Mouse (Mus musculus) left cerebral cortex, postnatal 36 days (tissue): Measurements from ENCODE around the gene Moxd1. TPM values are rescaled to one million over a fixed set of nuclear protein-coding genes. Genes with fewer than 3 reads are reported as not detected.
A peak's percentile ranks its signal among the peaks of the same experiment; 100 is the strongest.
"Not testable (repeated sequence)": the region's sequence is repeated elsewhere in the genome, so short reads cannot be mapped to it uniquely, and the experiment has no call there.

ENCODE experiments used
- DNase-seq, 2 experiments: peaks; one replicate each; pipeline ENCODE4 v3.0.0; 2021 to 2022; ENCODE audit warnings: low spot score in 2 of 2, mixed read lengths in 1 of 2
- intact Hi-C: fragments of 180-260 bp; cut with DNase I; formaldehyde crosslinking; loops from one replicate; pipeline ENCODE4 v1.15.1; 2025
- total RNA-seq, 2 experiments: library from RNA; stranded (reverse); gene quantifications; 2 replicates each; pipeline ENCODE4 v1.2.3; 2021

Moxd1 gene
- total RNA-seq, 2 experiments from 2014 or later = 6.2 to 7.0 TPM

DNA sequence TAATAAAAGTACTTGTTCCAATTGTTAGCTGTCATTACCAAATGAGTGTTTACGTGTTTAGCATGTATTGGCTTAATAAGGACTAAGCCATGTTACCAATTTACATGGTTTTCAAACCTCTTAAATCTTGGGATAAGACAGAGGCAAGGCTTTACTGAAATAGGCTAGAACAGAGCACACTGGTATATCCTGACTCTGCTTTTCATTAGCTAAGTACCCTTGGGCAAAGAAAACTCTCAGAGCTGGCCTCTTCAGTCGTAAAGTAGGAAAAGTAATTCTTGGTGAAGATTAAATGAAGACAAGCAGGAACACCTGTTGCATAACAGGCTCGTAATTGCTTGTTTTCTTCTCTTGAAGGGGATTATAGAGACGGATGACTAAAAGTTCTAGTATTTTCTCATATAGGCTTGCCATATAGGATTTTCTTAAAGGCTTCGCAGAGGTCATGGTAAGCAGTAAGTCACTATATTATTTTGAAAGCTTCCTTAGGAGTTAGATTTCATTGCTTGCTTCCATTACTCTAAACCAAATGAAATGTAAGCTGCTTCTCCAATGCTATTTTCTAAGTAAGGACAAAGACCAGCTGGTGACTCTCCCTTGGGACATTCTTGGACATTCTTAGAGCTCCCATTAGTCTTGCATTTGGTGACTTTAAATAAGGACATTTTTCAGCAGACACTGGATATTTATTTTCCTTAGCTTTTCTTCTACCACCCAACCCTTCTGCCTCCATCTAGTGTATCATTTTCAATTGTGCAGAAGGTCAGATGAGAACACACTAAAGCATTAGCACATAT lies 36.7 kb downstream of the Moxd1 start:
- intact Hi-C loops = no loop called here
- no peak for DNase-seq

DNA sequence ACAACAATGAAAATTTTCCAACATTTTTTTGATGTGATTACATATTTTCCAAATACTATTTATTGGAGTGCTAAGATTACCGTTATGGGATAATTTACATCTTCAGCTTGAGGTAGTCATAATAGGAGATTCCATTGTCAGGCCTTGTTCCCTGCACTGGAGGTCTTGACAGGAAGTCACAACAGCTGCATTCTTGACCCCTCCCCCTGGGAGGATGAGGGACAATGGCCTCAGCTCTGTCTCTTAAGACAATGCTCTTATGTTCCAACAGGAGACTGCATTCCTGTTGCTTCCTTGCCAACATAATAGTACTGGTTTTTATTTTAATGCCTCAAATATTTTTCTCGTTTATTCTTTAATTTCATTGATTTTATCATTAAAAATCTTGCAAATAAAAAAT lies 44.2 kb downstream of the Moxd1 start:
- intact Hi-C loops = no loop called here
- DNase-seq = no peak

DNA sequence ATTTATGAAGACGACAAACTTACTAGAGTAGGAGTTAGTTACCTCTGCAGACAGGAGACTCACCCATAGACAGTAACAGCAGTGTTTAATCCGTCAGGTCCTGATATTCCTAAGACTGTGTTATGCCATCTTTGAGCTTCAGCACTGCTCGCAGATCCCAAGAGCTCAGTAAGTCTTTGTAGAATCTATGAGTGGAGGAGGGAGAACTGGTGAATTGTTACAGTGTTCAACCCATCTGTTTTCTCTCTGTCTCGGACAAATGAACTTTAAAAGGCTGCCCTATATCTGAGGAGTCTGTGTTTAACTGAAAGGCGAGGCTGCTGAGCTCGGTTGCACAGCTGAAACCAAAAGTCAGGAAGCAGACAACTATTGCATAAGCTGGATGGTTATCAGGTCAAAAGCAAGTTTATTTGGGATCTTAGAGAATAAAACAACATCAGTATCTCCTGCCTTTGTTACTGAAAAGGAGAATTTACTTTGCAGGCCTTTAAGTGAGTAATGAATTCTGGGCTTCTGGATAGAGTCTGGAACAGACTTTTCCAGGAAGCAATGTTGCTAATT lies 47.8 kb downstream of the Moxd1 start:
- intact Hi-C loops = no loop called here
- no peak for DNase-seq

DNA sequence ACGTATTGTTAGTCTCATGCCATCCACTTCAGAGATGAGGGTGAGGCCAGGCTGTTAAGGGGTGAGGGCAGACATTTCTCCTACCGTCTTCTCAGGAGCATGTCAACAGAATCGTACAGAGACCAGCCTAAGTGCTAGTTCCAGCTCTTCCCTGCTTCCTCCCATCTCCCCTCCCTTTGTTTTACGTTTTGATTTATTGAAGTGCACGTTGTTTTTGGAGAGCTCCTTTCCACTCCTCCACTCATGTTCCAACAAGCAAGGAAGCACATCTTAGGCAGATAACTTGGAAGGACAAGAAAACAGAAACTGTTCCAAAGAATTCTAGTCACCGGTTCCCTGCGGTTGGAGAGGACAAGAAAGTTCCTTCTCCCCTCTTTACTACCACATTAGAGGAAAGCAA lies 52.9 kb downstream of the Moxd1 start:
- no peak for DNase-seq
- intact Hi-C loops = no loop called here

DNA sequence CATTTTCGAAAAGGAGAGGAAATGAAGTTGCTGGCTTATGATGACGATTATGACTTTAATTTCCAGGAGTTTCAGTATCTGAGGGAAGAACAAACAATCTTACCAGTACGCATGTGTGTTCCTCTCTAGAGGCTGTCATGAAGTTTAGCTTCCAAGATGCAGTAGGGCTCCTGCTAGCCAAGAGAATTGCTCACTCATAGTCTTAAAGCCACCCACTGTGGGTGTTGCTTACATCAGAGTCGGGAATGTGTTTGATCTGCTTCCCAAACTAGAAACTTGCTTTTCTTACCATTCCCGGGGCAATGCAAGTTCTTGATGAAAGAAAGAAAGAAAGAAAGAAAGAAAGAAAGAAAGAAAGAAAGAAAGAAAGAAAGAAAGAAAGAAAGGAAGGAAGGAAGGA lies 59.3 kb downstream of the Moxd1 start:
- DNase-seq = no peak
- intact Hi-C loops = no loop called here

DNA sequence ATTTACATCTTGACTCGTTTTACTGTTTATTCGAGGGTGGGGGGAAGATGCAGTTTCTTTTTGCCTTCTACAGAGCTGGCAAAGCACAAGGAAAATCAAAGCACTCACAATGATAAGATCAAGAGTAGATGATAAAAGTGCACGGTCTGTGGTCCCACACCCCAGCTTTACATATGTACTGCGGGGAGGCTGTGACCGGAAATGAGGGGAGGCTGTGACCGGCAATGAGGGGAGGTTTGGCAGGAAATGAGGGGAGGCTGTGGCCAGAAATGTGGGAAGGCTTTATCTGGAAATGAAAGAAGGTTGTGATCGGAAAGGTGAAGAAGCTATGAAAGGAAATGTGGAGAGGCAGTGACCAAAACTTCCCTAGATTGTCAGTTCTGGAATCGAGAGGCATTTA lies 68.3 kb downstream of the Moxd1 start:
- intact Hi-C loops = no loop called here

DNA sequence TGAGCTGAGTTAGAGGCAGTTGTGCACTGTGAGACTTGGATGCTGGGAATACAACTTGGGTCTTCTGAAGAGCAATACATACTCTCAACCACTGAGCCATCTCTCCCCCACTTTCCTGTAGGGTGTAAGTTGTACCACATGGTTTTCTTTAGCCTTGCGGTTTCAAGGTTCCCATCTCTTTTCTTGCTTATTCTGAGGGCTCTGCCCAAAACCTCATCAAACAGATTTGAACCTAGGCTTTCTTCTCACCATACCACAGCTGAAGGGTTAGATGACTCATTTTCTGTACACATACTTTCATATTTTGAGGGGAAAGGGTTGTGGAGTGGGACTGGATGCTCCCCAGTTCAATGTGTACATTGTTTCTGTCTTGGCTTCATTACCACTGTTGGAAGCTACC lies 69.4 kb downstream of the Moxd1 start:
- no peak for DNase-seq
- intact Hi-C loops = no loop called here

More for the DNA sequence above, 68.3 kb downstream of the Moxd1 start:
- DNase-seq = no peak

DNA sequence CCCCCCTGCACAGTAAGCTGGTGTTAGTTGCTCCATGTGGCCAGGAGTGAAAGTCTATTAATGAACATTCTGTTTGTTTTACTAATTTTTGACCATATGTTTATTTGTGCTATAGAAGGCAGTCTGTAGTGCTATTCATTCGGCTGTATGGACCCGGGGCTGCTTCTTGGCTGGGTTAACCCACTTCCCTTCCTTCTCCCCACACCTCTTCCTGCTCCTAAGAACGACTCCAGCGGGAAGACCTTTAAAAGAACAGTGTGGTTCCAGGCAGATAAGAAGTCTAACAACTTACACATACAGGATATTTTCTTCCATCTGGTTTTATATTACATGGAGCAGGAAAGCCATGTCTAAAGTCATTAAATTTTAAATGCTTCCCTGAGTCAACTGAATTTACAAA lies 73.3 kb downstream of the Moxd1 start:
- no peak for DNase-seq

DNA sequence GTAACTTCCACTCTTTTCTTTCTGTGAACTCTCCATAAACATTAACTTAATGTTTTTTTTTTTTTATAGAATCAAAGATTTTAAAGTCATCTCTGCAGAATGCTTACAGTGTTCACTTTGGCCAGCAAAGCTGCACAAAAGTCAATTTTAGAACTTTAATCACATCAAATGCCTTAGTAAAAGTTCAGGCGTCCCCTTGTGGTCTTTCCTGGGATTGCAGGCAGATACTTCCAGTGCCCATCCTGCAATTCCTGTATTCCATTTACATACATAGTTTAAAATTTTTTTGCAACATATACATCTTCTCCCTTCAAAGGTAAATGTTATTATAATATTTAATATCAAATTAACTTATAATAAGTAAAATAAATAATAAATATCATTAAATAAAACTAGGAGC lies 74.5 kb downstream of the Moxd1 start:
- intact Hi-C loops = loop anchor here (1.0 to 5.0 kb wide), 2 partner anchors 107 to 125 kb away; no protein-coding TSS in a partner anchor

More for the DNA sequence above, 73.3 kb downstream of the Moxd1 start:
- intact Hi-C loops = loop anchor here (5.0 kb wide), 1 partner anchor 124 kb away; no protein-coding TSS in a partner anchor

DNA sequence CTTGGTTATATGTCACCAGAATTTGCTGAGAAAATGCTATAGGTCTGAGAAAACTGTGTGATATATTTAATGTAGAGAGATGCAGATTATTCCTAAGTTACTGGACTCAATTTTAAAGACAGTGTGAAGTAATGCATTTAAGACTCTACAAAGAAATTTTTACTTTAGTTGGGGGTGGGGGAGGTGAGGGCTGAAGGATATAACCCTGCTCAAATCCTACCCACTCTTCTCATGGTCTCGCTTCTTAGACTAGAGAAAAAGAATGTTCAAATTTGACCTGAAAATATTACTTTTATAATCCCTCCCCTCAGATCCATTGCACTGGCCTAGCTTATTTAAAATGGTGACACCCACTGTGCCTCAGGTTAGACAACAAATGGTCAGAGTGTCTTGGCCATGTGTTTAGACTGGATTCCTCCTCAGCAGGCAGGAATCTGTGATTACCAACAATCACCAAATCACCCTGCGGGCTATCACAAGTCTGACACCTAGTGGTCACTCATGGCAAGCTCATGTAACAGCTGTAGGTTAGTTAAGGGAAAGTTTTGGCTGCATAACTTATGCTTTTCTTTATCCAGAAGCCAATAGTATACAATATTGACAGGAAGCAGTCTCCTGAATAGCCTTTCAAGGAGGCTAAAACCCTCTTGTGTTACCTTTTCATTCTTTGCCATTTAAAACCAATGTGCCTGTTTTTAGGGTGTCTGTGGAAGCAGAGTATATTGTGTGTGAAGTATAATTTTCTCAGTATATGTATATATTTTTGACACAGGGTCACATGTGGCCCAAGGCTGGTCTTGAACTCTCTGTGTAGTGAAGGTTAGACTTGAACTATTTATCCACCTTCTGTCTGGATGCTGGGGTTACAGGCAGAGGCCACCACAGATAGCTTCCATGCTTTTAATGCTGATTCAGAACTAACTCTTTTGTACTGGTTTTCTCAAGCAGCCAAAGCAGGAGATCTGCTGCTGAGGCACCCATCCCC lies 75.2 kb downstream of the Moxd1 start:
- peak; percentile 18 to 52 for DNase-seq
- intact Hi-C loops = loop anchor here (1.0 to 5.0 kb wide), 2 partner anchors 108 to 126 kb away; no protein-coding TSS in a partner anchor

More for the DNA sequence above, 74.5 kb downstream of the Moxd1 start:
- peak in 1 of 2 experiments; percentile 18 for DNase-seq

DNA sequence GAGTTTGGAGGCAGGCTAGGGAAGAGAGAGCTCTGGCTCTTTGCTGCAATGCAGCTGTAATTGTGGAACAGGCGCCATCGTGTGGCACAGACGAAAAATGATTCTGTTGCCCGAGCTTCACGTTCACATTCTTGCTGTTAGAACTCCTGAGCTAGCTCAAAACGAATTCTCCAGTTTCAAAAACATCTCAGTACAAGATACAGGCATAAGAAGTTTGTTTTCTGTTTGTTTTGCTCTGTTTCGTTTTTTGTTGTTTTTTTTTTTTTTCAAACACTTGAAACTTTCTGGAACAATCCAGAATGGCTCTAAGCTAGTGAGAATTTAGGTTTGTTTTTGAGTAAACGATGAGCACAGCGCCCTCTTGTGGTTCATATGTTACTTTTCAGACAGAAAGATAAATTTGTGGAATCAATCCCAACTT lies 88.9 kb downstream of the Moxd1 start:
- DNase-seq = peak; percentile 47 to 58
- intact Hi-C loops = loop anchor here (10.0 kb wide), 1 partner anchor 313 kb away; no protein-coding TSS in a partner anchor

DNA sequence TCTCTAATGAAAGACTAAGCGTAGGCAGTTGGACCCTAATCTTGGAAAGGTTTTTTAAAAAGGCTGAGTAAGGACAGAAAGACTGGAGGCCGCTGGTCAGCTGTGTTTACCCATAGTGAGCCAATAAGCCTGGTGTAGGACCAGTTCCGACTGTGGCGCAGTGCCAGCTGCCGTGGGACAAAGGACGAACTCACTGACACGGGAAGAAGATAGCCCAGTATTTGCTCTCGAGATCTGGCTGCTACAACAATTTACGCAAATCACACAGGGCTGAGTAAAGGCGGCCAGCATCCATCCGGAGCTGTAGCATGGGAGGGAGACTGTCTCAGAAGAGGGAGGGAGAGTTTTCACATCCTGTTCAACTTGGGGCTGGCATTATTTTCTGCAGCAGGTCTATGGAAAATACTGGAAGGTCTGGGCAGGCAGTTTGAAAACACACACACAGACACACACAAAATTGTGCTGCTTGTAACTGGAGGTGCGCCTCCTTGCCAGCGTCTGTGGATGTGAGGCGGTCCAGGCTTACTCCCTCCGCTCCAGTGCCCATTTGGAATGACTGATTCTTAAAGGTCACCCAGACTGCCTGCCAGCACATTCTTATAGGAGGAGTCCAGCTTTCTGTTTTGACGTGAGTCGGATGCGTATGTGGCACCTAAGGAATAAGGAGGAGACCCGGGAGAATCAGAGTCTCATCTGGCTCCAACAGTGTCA lies 94.0 kb downstream of the Moxd1 start:
- intact Hi-C loops = loop anchor here (10.0 kb wide), 1 partner anchor 308 kb away; no protein-coding TSS in a partner anchor

DNA sequence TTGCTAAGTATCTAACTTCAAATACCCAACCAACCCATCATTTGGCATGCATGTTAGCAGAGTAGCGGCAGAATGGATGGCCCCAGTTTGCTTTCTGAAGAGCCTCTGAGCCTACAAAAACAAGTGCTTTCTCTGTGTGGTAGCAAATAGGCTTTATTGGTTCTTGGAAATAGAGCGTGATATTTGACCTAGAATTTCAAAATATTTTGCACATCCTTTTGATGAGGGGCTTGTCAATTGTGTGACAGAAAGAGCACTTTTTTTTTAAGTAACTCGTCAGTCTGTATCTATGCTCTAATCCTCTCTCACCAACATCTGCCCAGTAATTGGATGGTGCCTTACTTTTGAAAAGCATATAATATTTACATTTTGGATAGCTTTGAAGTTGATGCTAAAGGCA lies 97.0 kb downstream of the Moxd1 start:
- intact Hi-C loops = no loop called here
- no peak for DNase-seq

More for the DNA sequence above, 94.0 kb downstream of the Moxd1 start:
- DNase-seq = peak; percentile 15 to 33

DNA sequence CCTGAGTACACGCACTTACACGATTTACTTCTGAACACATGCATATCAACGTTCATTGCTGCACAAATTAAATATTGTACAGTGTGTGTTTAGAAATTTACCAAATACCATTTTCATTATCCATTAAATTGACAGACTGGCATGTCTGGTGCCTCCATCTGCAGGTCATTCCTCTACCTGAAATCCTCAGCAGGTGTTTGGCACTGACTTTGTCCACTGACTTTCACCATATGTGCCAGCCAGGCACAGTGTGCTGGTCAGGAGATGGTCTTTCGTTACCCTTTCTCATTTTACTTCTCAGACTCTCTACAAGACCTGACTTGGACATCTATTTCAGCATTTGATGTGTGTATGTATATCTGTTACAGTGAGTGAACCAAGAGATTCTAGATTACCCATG lies 99.7 kb downstream of the Moxd1 start:
- intact Hi-C loops = no loop called here
- DNase-seq = no peak

DNA sequence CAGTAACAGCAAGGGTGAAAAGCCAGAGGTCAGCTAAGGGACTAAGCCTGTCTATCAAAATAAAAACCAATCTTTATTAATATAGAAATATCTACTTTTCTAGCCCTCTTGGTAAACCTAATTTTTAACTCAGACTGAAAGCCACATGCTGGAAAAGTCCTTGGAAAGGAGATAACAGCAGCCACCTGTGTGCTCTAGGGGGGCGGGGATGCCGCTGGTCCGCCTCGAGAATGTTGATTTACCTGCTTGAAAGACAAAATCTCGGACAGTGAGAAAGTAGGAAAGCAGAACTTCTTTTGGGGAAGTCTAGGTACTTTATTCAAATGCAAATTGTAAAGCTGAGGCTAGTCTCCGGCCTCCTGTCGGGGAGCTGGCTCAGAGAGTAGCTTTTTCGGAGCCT lies 103.9 kb downstream of the Moxd1 start:
- DNase-seq, intact Hi-C loops: not testable (repeated sequence)

DNA sequence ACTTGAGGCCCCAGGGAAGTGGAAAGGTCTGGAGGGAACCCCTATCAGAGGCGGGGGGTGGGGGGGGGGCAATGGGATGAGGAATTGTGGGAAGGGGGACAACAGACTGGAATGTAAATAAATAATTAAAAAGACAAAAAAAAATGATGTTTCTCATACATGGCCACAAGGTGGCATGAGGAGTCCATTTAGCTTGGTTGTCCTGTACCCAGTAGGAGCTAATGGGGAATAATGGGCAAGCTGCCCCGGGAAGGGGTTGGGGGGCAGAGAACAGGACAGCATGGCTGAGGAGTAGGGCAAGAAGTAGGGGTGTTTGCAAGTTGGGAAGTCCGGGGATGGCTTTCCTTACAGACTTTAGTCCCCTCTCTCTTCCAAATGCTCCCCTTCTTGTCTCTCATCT lies 109.5 kb downstream of the Moxd1 start:
- DNase-seq = no peak
- intact Hi-C loops = no loop called here

DNA sequence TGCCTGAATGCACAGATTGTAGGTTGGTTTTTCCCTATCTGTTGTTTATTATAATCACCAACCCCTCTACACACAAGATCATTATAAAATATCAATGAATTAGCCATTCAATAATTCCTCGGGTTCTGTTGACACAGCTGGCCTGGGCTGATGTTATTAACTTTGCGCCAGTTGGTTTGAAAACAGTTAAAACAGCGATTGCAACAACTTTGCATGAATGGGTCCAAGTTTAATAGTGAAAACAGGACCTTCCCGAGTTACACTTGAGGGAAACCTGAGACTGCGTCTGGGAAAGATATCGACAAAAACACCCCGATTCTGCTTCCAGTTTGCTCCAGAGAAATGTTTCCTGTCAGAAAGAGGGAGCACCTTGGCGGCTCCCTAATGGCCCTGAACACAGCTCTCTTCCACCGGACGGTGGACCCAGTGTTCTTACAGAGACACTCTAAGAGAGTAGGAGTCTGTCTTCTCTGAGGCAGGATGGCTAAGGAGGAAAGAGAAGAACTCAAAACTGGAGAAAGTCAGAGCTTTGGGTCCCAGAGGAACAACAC lies 116.4 kb downstream of the Moxd1 start:
- intact Hi-C loops = no loop called here

DNA sequence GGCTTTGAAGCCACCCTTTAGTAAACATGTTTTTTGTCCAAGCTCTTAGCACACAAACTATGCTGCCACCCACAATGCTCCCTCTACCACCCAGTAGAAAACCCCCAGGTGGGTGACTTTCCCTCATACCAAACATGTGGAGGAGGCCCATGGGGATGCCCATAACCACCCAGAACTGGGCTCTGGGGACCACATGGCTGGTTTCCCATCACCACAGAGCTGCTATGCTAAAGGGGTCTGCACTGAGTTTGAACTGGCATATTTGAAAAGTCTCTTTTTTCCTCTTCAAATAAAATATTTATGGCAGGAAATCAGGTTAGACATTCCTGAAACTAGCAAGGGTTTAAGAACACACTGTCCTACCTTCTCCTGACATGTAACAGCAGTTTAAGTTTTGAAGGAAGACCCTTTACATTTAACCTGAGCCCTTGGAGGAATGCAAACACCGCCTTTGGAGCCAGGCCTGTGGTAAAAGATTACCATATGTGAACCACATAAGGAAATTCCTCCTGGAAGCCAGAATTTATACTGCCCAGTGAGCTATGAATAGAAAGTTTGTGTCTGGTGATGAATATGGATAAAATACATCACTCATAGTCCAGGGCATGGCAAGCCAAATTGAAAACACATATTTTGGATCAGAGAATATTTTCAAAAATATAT lies 117.4 kb downstream of the Moxd1 start:
- intact Hi-C loops = no loop called here
- no peak for DNase-seq

More for the DNA sequence above, 116.4 kb downstream of the Moxd1 start:
- no peak for DNase-seq
